Mouse (Mus musculus) left cerebral cortex, adult 2 months (tissue): Measurements from ENCODE around the gene Zhx3. TPM values are rescaled to one million over a fixed set of nuclear protein-coding genes. Genes with fewer than 3 reads are reported as not detected.
A peak's percentile ranks its signal among the peaks of the same experiment; 100 is the strongest.

Source experiments
- DNase-seq, 2 experiments: peaks; one replicate each; pipeline ENCODE4 v3.0.0; 2021 to 2022; ENCODE audit warnings: low spot score in 2 of 2, mixed read lengths in 1 of 2; ENCODE audit errors: extremely low spot score in 1 of 2
- H3K27ac ChIP-seq: fragments of 200-600 bp; 2 replicates; pipeline ENCODE4 v1.8.1; 2022
- H3K4me3 ChIP-seq: fragments of 200-600 bp; 2 replicates; pipeline ENCODE4 v1.8.1; 2022
- CTCF ChIP-seq: fragments of 200-600 bp; IDR thresholded peaks from 2 replicates; pipeline ENCODE4 v1.8.1; 2022; ENCODE audit warnings: antibody characterized with exemption, mild to moderate bottlenecking, moderate library complexity
- intact Hi-C: fragments of 180-260 bp; cut with DNase I; formaldehyde crosslinking; loops from one replicate; pipeline ENCODE4 v1.15.1; 2025
- total RNA-seq, 2 experiments: library from RNA; stranded (reverse); gene quantifications; 2 replicates each; pipeline ENCODE4 v1.2.3; 2021

Zhx3 gene
- total RNA-seq, 2 experiments from 2014 or later, result 67.8 to 81.4 TPM

DNA sequence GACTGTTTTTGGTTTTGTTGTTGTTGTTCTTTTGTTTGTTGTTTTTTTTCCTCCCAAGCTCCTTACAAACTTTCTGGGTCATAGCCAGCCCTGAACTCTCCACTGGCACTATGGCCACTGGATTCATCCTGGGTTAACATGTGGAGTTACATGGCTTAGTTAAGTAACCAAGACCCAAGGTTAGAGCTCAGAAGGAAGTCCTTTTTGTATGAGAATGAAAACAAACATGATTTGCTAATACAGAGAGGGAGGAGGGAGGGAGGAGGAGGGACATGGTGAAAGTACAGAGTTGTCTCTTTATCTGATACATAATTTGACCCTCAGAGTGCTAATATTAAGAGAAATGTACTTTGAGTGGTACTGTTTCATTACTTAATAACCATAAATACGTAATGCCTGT, 74.6 kb downstream of the Zhx3 start:
- no peak overlapping the region for H3K4me3 ChIP-seq
- TF ChIP-seq CTCF, result no peak
- intact Hi-C loops, result no loop called here
- DNase-seq, result no peak
- H3K27ac ChIP-seq, result peak overlapping the region; percentile 75

DNA sequence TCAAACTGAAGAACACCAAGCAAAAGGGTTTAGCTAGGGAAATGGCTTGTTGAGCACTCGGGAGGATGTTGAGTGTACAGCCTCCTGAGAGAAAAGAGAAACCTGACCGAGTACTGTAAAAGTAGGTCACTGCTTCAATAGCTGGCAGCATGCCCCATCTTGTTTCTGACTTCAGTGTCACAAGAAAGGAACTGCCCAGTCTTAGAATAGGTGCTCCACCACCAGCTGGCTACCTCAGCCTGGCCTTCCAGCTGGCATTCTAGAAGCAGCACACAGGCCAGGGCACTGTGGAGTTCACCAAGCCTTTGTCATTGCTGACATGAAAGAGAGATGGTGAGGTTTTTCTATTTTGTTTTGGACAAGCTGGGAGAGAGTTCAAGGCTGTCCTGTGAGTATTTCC, 75.8 kb downstream of the Zhx3 start:
- no peak for TF ChIP-seq CTCF
- intact Hi-C loops, result no loop called here
- Histone ChIP-seq H3K27ac (peak overlapping the region; percentile 75), H3K4me3 (no peak overlapping the region)
- no peak for DNase-seq

DNA sequence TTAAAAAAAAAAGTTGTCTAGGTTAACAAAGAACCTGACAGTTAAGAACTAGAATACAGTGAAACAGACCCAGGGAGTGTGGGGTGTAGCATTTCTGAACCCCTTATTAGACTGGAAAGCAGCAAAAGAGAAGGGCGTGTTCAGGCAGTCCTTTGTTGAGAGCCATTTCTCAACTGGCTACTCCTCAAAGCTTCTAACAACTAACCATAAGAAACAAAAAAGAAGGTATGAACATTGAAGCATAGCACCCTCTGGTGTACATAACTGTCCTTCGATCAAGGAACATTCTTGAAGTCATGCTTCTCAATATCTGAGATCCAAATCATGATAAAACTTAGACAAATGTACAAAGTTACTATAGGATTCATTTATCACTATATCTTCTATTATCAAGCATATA, 79.7 kb downstream of the Zhx3 start:
- no peak for DNase-seq
- TF ChIP-seq CTCF, result peak; percentile 50
- H3K4me3 ChIP-seq, result no peak overlapping the region
- intact Hi-C loops, result no loop called here
- no peak overlapping the region; the same call in 1 of the 2 replicates for H3K27ac ChIP-seq

DNA sequence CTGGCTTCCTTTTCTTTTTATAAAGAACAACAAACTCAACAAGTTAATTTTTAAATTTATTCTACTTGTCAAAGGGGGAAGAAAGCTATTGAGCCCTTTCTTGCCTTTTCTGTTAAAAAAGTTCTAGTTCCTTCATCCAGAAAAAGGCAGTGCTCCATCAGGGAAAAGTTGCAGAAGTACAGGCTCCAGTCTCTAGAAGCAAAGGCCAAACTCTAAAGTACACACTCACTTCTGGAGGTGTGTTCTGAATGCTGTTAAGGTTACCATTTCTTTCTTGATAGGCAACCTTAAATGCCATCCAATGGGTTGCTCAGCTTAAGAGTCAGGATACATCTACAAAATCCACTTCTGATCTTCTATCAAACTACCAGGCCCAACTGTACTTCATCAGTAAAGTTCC, 83.1 kb downstream of the Zhx3 start:
- no peak for DNase-seq
- TF ChIP-seq CTCF, result no peak
- H3K27ac ChIP-seq, result no peak overlapping the region
- intact Hi-C loops, result no loop called here
- H3K4me3 ChIP-seq, result no peak overlapping the region

DNA sequence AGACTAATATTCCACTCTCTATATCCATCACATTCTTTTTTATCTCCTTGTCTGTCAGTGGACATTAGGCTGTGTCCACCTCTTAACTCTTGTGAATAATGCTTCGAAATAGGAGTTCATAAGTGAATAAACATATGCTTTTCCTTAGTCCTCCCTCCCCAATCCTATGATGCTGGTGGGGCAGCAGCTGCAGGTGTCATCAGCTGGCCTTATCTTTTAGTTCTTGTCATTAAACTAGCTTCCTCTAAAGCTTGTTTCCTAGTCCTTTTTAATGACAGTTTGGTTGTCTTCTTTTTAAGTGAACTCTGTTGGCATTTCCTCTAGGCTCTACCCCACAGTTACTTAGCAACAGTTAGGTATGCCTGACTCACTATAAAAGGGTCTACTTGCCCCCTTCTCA, 83.8 kb downstream of the Zhx3 start:
- no peak for DNase-seq
- H3K4me3 ChIP-seq, result no peak overlapping the region
- TF ChIP-seq CTCF, result no peak
- intact Hi-C loops, result no loop called here
- no peak overlapping the region for H3K27ac ChIP-seq

DNA sequence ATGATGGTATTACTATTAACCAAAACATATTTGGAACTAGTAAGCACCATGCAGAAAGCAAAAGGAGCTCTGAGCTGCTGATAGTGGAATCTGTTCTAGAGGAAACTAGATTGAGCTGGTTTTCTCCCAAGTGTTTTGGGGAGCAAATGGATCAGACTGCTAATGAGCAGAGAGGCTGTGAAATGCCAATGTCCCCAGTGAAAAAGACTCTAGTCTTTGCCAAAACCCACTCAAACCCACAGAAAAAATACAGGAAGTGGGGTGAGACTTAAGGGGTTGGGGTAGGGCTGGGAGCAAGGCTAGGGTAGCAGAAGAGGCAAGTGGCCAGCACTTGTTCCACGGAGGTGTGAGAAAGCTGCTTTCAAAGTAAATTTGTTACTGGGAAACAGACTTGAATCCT, 86.5 kb downstream of the Zhx3 start:
- intact Hi-C loops, result loop anchor here (2.0 kb wide), 2 partner anchors 20 to 86 kb away; partner anchors contain the start of gene Zhx3
- Histone ChIP-seq H3K27ac (peak overlapping the region; percentile 80), H3K4me3 (no peak overlapping the region)
- no peak for DNase-seq
- no peak for TF ChIP-seq CTCF

DNA sequence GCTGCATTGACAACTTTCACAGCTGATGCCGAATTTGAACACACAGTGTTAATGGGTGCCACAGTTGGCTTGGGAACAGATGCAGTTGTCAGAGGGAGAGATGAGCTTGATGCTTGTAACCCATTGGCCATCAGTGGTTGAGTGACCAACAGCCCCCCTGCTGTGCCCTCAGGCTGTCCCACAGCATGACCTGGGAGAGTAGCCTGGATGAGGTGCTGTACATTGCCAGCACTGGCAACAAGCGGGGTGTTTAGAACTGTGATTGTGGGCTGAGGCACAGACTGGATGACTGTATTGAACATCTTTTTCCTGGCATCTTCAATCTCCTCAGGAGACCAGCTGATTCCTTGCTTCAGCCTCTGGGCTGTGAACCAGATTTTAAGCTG, 92.0 kb downstream of the Zhx3 start:
- intact Hi-C loops, result no loop called here
- Histone ChIP-seq H3K27ac (no peak overlapping the region), H3K4me3 (no peak overlapping the region)
- TF ChIP-seq CTCF, result no peak
- DNase-seq, result no peak

DNA sequence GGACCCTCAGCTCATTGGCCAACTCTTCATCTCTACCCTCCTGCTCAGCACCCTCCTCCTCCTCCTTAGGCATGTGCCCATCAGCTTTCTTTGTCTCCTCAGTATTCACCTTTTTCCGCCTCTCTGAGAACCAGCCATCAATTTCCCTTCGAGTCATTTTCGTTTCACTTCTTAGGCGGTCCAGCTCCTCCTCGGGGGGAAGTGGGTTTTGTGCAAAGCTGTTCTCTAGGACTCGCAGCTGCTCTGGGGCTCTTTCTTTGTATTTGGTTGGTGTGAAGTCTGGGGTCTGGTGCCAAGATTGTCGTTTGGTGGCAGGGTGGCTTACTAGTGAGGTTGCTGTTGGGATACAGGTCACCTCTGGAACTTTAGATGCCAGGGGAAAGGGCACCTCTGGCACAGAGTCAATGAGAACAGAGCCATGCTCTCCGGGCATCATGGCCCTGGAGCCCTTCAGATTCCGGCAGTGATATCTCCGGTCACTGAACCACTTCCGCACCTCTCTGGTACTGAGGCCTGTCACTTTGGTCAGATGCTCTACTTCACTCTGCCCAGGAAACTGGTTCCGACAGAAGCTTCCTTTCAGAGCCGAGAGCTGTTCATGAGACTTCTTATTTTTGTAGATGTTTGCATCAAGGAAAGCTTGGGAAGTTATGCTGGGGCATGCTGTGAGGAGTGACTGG, 92.5 kb downstream of the Zhx3 start:
- Histone ChIP-seq H3K27ac (no peak overlapping the region), H3K4me3 (no peak overlapping the region)
- intact Hi-C loops, result no loop called here
- DNase-seq, result no peak
- TF ChIP-seq CTCF, result no peak

DNA sequence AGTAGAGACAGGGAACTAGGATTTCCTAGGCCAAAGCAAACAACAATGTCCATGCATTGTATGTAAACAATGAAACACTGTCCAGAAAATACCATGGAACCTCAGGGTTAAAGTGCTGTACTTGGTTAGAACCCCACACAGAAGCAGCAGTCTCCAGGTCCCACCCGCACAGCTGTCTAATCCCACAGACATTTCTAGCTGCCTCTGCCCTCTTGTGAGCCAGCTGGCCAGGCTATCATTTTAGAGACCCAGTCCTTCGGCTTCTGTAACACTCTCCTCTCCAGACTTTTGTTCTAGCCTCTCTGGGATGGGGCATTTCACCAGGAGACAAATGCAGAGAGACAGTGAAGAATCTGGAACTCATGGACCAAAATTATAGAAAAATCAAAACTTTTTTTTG, 94.8 kb downstream of the Zhx3 start:
- no peak for DNase-seq
- no peak for TF ChIP-seq CTCF
- intact Hi-C loops, result no loop called here
- Histone ChIP-seq H3K4me3 (no peak overlapping the region), H3K27ac (no peak overlapping the region)

DNA sequence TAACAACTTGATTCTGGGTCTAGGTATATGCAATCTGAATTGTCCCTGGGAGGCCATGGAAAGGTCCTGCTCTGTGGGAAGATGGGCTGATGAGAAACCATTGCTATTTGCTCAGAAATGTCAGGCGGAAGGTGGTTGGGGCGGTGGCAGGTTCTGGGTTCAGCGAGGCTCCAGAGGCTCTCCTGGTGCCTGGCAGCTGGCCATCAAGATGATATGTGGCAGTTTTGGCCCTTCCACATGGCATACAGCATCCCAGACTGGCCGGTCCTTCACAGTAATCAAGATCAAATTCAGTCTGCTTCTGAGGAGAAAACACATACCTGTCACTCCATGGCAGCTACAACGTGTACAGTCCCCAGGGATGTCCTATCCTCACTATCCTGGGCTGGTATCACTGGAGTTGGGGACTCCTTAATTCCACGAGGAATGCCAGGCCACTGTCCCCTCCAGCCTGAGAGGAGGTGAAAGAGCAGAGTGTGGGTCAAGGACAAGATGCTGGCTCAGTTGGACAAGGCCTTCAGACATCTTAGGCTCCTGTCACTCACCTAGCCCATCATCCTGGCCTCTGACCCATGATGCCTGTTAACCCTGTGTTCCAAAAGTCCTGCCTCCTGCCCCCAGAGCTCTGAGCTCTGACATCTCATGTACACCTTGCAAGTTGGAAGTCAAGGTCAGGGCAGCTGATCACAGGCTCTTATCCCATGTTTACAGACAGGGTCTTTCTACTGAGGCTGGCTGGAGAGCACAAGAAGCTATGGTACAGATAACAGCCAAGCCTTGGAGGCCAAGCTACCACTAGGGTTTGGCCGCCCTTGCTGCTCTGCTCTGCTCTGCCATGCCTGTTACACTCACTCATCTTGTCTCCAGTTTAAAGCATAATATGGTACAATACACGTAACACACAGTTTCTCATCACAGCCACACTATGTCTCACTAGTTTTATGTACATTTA, 101.2 kb downstream of the Zhx3 start:
- no peak for TF ChIP-seq CTCF
- intact Hi-C loops, result no loop called here
- peak in 1 of 2 experiments; percentile 7 for DNase-seq
- no peak overlapping the region for H3K4me3 ChIP-seq
- peak overlapping the region; percentile 1; the same call in 1 of the 2 replicates for H3K27ac ChIP-seq

DNA sequence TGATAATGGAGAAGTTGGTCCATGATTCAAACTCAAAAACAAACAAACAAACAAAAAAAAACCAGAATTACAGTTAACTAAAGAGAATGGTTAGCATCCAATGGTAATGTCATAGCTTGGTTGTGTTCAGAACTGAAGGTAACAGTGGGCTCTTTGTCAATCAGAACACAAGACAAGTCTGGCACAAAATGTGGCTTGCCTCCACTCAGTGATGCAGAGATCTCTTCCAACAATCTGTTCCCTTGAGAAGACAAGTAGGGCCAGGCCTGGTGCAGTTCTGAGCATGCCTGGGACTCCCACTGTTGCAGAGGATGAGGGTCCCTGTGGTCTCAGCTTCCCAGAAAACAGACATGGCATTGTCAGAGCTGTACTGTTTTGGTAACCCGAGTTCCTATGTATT, 101.9 kb downstream of the Zhx3 start:
- Histone ChIP-seq H3K4me3 (no peak overlapping the region), H3K27ac (peak overlapping the region; percentile 20; the same call in 1 of the 2 replicates)
- intact Hi-C loops, result no loop called here
- no peak for TF ChIP-seq CTCF
- peak in 1 of 2 experiments; percentile 6 for DNase-seq

DNA sequence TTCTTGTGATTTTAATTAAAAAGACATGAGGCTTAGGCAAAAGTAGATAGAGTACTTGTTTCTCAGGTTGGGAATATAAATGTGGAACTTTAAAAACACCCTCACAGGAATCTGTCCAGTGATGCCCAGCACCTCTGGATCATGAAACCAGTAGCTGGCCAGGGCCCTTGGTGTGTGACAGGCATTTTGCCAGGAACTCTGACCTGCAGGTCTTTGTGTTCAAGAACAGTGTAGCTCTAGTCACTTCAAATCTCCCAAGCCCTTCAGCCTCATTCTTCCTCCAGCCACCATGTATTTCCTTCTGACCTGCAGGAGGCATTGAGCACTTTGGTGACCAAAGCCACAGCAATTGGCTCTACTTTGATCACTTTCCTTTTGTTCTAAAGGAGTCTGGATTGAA, 102.4 kb downstream of the Zhx3 start:
- no peak overlapping the region; the same call in 1 of the 2 replicates for H3K27ac ChIP-seq
- no peak for TF ChIP-seq CTCF
- no peak for DNase-seq
- intact Hi-C loops, result no loop called here
- no peak overlapping the region for H3K4me3 ChIP-seq
